Mouse (Mus musculus): ENCODE results near the gene Naglu.

The Naglu gene

DNA sequence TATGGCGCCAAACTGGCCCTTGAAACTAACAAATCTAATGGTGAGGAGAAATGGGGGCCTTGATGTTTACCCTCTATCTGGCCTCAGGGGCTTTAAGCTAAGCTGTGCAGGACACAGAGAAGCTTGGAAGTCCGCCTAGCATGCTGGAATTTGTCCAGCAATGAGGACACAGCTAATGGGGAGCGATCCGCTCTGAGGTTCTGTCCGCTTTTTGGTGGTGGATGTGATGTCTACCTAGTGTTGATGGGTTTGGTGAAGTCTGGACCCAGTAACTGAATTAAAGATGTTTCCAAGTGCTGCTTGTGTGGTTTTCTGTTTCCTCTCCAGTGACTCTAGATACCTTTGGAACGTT is 16.5 kb downstream of the Naglu start:
- TF ChIP-seq GATA4 (IDR thresholded peaks at IDR 0.05; ENCODE audit: insufficient replicate concordance, low read length), result no peak

DNA sequence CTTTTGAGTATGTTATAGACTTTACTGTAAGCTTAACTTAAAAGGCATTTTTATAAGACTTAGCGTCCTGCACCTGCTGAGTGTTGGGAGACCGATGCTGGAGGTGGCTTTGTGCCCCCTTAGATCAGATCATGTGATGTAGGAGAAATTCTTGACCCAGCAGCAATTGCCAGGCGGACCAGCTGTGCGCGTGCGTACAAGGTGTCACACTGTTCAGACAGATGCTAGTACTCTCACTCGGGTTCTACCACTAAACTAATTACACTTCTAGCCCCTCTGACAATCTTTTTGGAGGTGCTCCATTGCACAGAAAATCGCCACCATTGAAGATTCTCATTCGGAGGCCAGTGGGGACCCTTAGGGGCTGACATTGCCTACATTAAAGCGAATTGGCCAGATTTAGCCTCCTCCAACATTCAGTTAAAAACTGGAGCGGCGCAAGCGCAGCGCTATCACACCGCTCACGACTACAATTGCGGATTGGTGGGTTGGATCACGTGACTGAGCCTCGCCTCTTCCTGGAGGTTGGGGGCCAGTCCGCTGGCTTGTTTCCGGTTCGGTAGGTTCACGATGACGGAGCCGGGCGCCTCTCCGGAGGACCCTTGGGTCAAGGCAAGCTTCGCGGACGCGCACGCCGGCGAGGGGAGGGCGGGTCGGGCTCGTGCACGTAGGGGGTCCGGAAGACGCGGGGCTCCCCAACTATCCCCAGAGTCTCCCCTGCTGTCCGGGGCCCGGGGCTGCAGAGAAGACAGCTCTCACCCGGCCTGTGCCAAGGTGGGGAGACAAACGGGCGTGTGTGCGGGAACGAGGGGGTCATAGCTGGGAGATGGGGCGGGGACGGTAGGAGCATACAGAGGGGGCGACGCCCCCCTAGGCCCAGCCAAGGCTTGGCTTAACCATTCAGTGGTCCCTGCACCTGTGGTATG is 17.2 kb downstream of the Naglu start, which contains the start of gene Mlx:
Gene Mlx (plus strand): TSS at position 522 of the 926 bp plus-strand sequence.
- peak; percentile 38; the same call in 1 of the 2 replicates for TF ChIP-seq GATA4 (IDR thresholded peaks at IDR 0.05; ENCODE audit: insufficient replicate concordance, low read length)

DNA sequence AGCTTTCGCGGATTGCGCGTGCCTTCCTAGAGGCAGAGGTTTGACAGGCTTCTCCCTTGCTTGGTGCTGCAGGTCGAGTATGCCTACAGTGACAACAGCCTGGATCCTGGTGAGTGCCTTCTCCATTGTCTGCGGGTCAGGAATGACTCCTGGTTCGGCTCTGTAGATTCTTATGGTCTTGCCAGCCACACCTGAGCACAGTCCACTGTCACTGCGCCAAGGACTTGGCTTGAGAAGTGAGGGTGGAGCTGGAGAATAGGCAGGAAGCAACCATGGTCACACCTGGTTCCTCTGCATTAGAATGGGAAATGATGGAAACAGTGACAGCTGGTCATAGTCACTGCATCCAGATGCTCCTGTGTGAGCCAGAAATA is 17.9 kb downstream of the Naglu start:
- TF ChIP-seq GATA4 (IDR thresholded peaks at IDR 0.05; ENCODE audit: insufficient replicate concordance, low read length), result no peak

DNA sequence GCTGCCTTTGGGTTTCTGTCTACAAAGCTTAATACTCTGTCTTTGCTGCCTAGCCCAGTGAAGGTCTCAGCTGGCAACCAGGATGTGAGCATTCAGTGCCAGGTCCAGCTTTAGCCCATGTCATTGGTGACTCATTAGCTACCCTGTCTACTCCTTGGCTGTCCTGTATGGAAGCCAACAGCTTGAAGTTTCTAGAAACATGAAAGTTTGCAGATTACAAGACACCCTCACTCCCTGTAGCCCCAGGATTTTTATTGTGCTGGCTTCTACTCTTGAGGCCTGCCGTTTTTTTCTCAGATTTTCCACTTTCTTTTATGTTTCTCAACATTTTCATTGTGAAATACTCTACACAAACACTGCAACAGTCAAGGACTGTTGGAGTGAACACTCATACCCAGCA is 20.1 kb downstream of the Naglu start:
- no peak for TF ChIP-seq GATA4 (IDR thresholded peaks at IDR 0.05; ENCODE audit: insufficient replicate concordance, low read length)

DNA sequence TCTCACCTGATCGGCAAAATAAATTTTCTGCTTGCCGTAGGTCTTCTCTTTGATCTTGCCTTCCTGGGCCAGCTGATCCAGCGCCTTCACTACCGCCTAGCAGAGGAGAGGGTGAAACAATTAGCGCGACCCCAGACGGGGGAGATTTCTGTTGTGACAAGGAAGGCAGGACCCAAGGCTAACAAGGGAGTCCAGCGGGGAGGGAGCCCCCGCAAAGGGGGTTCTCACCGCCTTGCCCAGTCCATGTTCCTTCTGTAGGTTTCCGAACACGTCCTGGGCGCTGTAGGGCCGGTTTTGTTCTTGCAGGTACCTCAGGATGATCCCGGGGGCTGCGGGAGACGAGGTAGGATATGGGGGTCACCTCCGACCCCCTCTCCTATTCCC is 25.1 kb downstream of the Naglu start:
- no peak for TF ChIP-seq GATA4 (IDR thresholded peaks at IDR 0.05; ENCODE audit: insufficient replicate concordance, low read length)

DNA sequence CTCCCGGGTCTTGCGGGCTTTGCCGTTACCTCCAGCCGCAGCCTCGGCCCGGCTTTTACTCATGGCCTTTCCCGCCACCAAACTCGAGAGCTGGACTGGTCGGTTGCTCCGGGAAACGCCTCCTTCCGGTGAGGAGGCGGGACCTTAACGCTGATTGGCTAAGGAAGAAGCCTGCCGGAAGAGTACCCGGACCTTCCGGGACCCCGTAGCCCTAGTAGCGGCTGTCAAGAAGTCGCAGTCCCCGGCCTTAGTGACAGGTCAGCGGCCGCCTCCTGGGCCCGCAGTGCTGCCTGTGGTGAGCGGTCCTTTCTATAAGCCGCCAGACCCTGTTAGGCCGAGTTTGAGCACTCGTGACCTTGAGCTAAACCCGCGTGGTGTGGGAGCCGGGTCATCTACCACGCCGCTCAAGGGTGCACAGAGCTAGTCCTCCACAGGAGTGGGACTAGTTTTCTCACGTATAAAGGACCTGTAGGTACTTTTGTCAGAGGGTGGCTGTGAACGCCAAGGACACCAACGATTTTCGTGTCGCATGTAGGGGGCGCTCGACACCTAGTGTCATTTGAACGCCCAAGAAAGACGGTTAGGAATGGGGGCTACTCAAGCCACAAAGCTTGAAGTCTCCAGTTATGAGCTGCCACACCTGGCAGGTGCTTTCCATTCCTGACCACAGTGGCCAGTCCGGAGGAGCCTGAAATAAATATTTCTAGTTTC is 25.7 kb downstream of the Naglu start, which contains the start of gene Psmc3ip:
Gene Psmc3ip (minus strand): TSS at position 123 of the 711 bp plus-strand sequence.
- TF ChIP-seq GATA4 (IDR thresholded peaks at IDR 0.05; ENCODE audit: insufficient replicate concordance, low read length), result no peak

DNA sequence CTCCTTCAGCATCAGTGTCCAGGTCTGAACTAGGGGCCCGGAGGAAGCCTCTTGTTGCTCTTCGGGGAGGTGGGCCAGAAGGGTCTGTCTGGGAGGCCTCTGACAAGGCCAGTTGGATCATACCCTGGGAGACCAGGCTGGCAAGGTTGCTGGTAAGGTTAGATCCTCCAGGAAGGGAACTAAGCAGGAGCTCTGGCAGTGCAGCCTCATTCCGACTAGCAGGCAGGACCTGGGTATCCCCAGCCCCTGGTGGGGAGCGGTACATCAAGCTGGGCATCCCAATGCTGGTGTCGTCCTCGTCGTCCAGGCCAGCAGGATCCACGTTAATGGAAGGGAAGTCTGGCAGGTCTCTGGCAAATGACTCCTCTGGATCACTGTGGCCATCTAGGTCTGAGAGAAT is 28.4 kb downstream of the Naglu start:
- TF ChIP-seq GATA4 (IDR thresholded peaks at IDR 0.05; ENCODE audit: insufficient replicate concordance, low read length), result no peak

DNA sequence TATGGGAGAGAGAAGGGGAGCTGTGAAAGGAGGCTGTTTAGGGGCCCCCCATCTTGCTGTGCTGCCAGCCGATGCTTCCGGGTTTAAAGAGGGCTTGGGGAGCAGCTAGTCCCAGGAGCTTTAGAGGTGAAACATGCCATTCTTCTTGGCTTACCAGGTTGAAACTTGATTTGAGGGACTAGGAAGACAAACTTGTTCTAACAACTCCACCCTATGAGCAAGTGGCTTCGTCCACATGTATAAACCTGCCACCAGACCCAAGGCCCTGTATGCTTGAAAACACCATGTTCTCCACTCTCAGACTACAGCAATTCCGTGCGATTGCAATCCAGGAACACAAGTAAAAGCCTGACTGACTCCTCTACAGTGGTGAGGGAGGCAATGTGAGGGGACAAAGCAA is 33.2 kb downstream of the Naglu start:
- no peak for TF ChIP-seq GATA4 (IDR thresholded peaks at IDR 0.05; ENCODE audit: insufficient replicate concordance, low read length)

DNA sequence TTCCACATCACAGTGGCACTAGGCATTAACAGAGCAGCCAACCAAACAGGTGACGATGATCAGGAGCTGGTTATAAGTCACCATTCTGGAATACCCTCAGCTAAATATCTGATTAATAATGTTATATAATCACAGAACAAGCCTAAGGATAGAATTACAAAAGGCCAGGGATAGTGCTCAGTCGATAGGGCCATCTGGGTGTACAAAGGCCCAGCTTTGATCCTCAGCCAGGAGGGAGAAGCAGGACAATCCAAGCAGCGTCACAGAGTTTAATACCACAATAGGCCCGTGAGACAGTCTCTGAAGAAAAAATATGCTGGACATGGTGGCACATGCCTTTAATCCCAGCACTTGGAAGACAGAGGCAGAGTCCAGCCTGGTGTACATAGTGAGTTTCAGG is 39.5 kb downstream of the Naglu start:
- TF ChIP-seq GATA4 (IDR thresholded peaks at IDR 0.05; ENCODE audit: insufficient replicate concordance, low read length), result no peak

DNA sequence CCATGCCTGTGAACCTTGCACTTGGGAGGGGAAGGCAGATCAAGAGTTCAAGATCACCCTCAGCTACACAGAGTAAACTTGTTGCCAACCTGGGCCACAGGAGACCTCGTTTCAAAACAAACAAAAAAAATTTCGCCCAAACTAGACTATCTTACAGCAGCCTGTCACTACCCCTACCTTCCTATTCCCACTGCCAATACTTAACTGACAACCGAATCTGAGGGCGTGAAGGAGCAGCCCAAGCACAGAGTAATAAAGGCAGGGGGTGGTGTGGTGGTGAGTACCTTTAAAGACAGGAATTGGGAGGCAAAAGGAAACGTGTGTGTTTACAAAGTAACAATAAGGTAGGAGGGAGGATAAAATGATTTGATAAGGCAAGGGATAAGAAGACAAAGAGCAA is 40.9 kb downstream of the Naglu start:
- TF ChIP-seq GATA4 (IDR thresholded peaks at IDR 0.05; ENCODE audit: insufficient replicate concordance, low read length), result no peak

DNA sequence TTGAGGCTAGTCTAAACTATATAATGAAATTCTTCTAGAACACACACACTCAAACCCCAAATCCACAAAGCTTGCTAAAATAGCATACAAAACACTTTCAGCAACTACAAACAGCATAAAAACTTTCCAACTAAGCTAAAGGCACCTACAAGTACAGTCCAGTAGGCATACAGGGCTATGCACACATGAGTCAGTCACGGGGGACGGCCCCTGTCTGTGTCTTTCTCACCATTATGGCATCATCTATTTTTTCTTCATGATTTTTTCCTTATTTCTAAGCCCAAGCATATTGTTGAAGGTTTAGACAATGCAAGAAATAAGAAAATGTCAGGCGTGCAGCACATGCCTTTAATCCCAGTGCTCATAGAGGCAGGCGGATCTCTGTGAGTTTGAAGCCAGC is 41.4 kb downstream of the Naglu start:
- no peak for TF ChIP-seq GATA4 (IDR thresholded peaks at IDR 0.05; ENCODE audit: insufficient replicate concordance, low read length)

DNA sequence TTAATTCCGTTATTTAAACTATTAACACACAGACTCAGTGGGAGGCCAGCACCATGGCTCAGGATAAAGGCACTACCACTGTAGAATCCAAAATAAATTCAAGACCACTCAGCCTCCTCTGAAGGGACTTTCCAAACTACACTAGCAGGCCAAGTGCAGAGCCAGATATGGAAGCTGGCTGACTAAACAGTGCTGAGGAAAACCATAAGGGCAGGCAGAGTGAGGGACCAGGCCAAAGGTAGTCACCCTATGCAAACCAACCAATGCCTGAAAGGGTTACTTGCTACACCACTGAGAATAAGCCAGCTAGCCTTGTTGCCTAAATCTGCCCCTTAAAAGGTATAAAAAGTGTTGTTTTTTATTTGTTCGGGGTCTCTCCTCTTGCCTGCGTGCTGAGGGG is 42.4 kb downstream of the Naglu start:
- no peak for TF ChIP-seq GATA4 (IDR thresholded peaks at IDR 0.05; ENCODE audit: insufficient replicate concordance, low read length)

DNA sequence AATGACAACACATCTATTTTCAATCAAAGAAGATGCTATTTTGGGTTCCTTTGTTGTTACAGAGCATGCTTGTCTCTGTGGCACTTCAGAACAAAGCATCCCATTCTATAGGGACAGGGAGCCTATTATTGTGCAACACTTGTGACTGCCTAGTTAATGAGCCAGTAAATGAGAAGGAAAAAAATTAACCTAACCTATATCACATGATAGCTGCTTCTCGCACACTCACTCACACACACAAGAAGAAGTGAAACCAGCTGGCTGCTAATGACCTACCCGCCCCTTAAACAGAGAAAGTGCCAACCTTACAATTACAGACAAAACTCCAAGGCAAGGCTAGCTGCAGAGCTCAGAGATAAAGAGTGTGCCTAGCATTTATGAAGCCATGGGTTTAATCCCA is 45.8 kb downstream of the Naglu start:
- no peak for TF ChIP-seq GATA4 (IDR thresholded peaks at IDR 0.05; ENCODE audit: insufficient replicate concordance, low read length)

DNA sequence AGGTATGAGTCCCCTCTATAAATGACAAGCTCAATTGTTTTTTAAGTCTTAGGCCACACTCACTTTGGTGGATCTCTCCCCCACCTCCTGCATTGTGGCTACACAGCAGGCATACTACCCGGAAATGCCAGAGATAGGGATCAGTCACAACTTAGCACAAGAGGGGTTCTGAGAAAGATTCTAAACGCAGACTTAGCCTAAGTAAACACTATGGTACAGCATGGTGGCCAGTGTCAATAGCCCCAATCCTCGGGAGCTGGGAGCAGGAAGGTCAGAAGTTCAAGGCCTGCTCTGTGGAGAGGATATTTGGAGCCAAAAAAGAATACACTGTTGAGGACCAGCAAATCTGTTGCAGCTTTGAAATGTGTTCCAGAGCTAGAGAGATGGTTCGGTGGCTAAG is 48.3 kb downstream of the Naglu start:
- no peak; the same call in 1 of the 2 replicates for TF ChIP-seq GATA4 (IDR thresholded peaks at IDR 0.05; ENCODE audit: insufficient replicate concordance, low read length)

DNA sequence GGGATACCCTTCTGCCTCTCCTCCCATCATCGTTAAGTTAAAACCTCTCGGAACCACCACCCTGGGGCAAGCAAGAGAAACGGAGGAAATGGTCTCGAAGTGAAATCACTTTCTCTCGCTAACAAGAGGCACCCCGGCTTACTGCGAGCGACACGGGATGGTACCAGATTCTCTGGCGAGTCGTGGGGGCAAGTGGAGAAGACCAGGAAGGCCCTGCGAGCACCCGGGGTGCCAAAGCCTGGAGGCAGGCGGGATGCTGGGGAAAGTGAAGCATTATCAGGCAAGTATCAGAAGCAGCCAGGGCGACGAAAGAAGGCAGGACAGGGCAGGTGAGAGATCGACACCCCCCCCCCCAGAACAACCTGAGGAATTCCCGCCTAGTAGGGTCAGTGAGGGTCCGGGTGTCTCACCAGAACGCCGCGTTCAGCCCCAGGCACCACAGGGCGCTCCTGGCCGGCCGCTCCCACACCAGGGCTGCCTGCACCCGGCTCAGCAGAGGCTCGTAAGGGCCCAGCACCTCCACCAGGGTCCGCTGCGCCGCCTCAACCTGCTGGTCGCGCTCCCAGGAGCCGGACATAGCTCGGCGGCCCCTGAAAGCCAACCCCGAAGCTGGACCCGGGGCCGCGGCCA is 49.4 kb downstream of the Naglu start:
- TF ChIP-seq GATA4 (IDR thresholded peaks at IDR 0.05; ENCODE audit: insufficient replicate concordance, low read length), result no peak

All from liver, adult (tissue).